Mouse (Mus musculus): ENCODE measurements around the gene Wdr83.

DNA sequence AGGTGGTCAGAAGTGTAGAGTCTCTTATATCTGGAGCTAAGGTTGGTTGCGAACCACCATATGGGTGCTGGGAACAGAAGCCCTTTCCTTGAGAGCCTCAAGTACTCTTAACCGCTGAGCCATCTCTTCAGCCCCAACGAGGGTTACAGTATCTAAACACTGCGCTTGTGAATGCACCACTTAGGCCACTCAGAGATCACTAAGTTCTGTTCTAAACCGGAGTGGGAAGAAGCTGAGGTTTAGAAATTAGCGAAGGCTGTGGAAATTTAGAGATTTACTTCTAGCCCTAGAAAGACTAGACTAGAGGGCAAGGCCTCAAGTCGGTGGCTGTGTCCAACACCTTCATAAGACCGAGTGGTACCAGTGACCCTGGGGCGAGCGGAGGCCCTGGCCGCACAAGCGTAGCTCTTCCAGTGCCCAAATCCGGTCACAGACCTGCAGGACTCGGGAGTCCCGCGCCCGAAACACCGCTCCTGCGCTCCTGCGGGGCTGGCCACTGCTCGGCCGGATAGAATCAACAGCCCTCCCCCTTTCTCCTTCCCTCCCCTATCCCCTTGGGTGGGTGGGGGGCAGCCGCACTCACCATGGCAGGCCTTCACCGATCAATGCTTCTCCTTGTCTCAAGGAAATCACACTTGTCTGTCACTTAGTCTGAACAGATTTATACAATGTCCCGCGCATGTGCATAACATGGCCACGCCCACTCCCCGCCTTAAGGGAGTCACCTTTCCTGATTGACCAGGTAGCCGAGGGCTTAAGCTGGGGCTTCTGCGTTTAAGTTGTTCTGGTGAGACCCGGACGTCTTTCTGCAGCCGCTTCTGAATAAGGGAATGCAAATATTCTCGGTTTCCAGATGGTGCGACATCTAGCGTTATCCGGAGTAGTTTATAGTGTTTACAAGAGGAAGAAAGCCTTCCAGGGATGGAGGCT is 38.2 kb upstream of the Wdr83 start:
- TF ChIP-seq CTCF (IDR thresholded peaks at IDR 0.05; ENCODE audit: insufficient read depth, low read depth, low read length) (no peak), POLR2A (IDR thresholded peaks at IDR 0.05; ENCODE audit: insufficient read depth, low read depth, low read length) (no peak)

Measured in olfactory bulb, adult 2 months (tissue).